1 mouse cellular context compared by ENCODE assay signal in genomic region chr9:124134919-124135318, GRCm38 (mm10). TPM values are rescaled to one million over a fixed set of nuclear protein-coding genes. Genes with fewer than 3 reads are reported as not detected.
"Had no signal": no experiment of that assay in that cellular context is flagged by ENCODE, and none has a peak within 500 bp of the region (broad histone marks: within the 10 kb centered on the region; RNA-seq: fewer than 3 reads in every experiment).

No protein-coding gene starts in this region.

RNA-seq across cellular contexts. Expression of gene Ccr2, which starts 33.2 kb away (rescaled TPM):
- polyA plus RNA-seq: neural tube, embryonic 14.5 days had no signal
